Mouse (Mus musculus) embryonic fibroblast, embryonic 13.5 days (primary cell): ENCODE data around the gene Slc35d2.

Experiments
- CTCF ChIP-seq: IDR thresholded peaks from 2 replicates; pipeline ENCODE4 v1.5.1; 2011; ENCODE audit warnings: mild to moderate bottlenecking, control low read depth, low read length, moderate library complexity, borderline replicate concordance; ENCODE audit not compliant: insufficient read depth
- POLR2A ChIP-seq: IDR thresholded peaks from 2 replicates; pipeline ENCODE4 v1.6.1; 2011; ENCODE audit warnings: low read depth, mild to moderate bottlenecking, control low read depth, low read length, moderate library complexity

DNA sequence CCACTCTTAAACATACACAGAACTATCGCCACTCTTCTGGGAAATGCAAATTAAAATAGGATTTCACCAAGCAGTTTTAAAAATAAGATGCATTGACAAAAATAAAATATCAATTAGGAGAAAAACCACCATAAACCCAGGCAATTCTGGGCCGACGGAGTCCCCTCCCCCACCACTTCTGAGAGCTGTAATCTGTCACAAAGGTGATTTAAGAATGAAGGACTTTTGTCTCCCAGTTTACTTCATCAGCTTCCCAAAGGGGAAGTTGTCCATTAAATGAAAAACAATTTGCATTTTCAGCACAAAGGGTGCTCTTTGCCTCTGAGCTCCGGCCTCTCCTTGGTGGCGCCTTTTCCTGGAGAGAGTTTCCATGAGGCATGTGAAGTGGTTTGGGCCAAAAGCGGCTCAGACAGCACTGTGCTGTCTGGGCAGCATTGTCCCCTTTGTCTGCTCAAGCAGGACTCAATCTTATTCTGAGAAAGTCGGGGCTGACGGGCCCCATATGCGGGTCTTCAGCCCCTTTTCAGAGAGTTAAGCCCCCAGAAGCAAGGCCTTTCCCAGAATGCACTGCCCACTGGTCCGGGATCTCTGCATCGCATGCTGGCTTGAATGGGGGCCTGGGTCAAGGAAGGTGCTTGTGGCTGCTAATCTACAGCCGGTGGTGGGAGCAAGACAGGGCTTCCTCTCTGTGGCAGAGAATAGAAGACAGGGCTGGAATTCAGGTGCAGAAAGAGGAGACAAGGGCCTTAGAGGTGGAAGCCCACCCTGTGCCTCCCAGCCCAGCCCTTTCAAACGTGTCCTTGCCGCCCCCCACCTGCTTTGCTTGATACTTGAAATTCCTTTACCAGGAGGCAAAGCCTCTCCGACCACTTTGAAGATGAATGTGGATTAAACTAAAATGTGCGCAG lies 47.9 kb downstream of the Slc35d2 start:
- no peak for TF ChIP-seq CTCF
- no peak for TF ChIP-seq POLR2A
